Mouse (Mus musculus): ENCODE results near the gene Dock2.

DNA sequence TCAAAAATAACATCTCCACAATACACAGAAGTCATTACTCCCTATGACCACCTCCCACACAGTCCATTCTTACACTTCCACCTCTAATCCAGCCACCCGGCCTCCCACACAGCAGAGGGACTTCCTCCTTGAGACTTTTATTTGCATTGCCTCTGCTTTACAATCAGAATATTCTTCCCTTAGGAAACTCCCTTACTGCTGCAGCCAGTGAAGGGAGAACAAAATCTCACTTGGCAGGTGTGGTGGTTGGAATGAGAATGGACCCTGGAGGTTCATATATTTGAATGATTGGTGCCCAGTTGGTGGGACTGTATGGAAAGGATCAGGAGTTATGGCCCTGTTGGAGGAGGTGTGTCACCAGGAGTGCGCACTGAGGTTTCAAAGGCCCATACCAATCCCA, 7.6 kb downstream of the Dock2 start:
- TF ChIP-seq POLR2A (IDR thresholded peaks at IDR 0.05; ENCODE audit: low read depth, low read length) (no peak), MAZ (IDR thresholded peaks at IDR 0.05; ENCODE audit: low read depth, low read length) (0 out of 2 replicates have a peak, but pooled peaks have one; percentile 37), GABPA (IDR thresholded peaks at IDR 0.05; ENCODE audit: insufficient replicate concordance, low read depth, low read length) (no peak), EP300 (IDR thresholded peaks at IDR 0.05; ENCODE audit: low read length) (peak; percentile 66), CTCF (conservative IDR thresholded peaks at IDR 0.05 in 1 of 2, IDR thresholded peaks at IDR 0.05 in 1 of 2; ENCODE audit: low read depth in 2 of 2, low read length in 2 of 2) (no peak), MAX (IDR thresholded peaks at IDR 0.05; ENCODE audit: low read length) (no peak), NELFE (IDR thresholded peaks at IDR 0.05; ENCODE audit: low read depth, low read length) (no peak), HCFC1 (IDR thresholded peaks at IDR 0.05; ENCODE audit: low read depth, low read length) (peak; percentile 20; the same call in 1 of the 2 replicates), ZMIZ1 (IDR thresholded peaks at IDR 0.05; ENCODE audit: low read depth, low read length) (0 out of 2 replicates have a peak, but pooled peaks have one; percentile 28), USF1 (IDR thresholded peaks at IDR 0.05; ENCODE audit: low read depth, low read length) (no peak), BHLHE40 (IDR thresholded peaks at IDR 0.05; ENCODE audit: low read depth, low read length) (peak; percentile 53), POLR2AphosphoS2 (IDR thresholded peaks at IDR 0.05; ENCODE audit: low read depth, low read length) (no peak), RAD21 (IDR thresholded peaks at IDR 0.05; ENCODE audit: low read depth, low read length) (no peak; the same call in 1 of the 2 replicates), UBTF (IDR thresholded peaks at IDR 0.05; ENCODE audit: low read depth, low read length) (no peak)
